Mouse (Mus musculus) hindbrain, embryonic 15.5 days (tissue): ENCODE results near the gene Cyren. TPM values are rescaled to one million over a fixed set of nuclear protein-coding genes. Genes with fewer than 3 reads are reported as not detected.

ENCODE experiments used
- ATAC-seq: fragments of 200-750 bp; cut with Nextera tagmentation; 2 replicates; pipeline ENCODE4 v1.8.0; 2017; ENCODE audit warnings: low read depth, moderate number of reproducible peaks, moderate TSS enrichment; ENCODE audit not compliant: low FRiP score
- H3K27ac ChIP-seq: fragments of 300-500 bp; sonication (generic); replicated peaks from 2 replicates; pipeline ENCODE4 v1.5.1; 2015; ENCODE audit warnings: mild to moderate bottlenecking, inconsistent platforms
- H3K27me3 ChIP-seq: fragments of 300-500 bp; sonication (generic); 2 replicates; pipeline ENCODE4 v1.6.1; 2015; ENCODE audit warnings: control low read depth, inconsistent platforms
- H3K36me3 ChIP-seq: fragments of 300-500 bp; sonication (generic); 2 replicates; pipeline ENCODE4 v1.6.1; 2015; ENCODE audit warnings: control low read depth, inconsistent platforms
- H3K4me1 ChIP-seq: fragments of 300-500 bp; sonication (generic); replicated peaks from 2 replicates; pipeline ENCODE4 v1.6.1; 2015; ENCODE audit warnings: control low read depth, inconsistent platforms
- H3K4me2 ChIP-seq: fragments of 300-500 bp; sonication (generic); 2 replicates; pipeline ENCODE4 v1.6.1; 2015; ENCODE audit warnings: moderate library complexity, mild to moderate bottlenecking, inconsistent platforms
- H3K4me3 ChIP-seq: fragments of 300-500 bp; sonication (generic); 2 replicates; pipeline ENCODE4 v1.5.1; 2015; ENCODE audit warnings: mild to moderate bottlenecking, inconsistent platforms
- H3K9ac ChIP-seq: fragments of 300-500 bp; sonication (generic); 2 replicates; pipeline ENCODE4 v1.6.1; 2015; ENCODE audit warnings: inconsistent platforms
- H3K9me3 ChIP-seq: fragments of 300-500 bp; sonication (generic); 2 replicates; pipeline ENCODE4 v1.6.1; 2016; ENCODE audit warnings: control low read depth, inconsistent platforms
- WGBS: fragments of 180-500 bp; shearing (Covaris S2); methylation state at CpG from one replicate; pipeline ENCODE4 v1.1.7; 2015; 5-methylcytosine and 5-hydroxymethylcytosine counted together
- polyA plus RNA-seq: library from polyadenylated mRNA; unstranded; fragments of >200 nt; fragmentation: Nextera tagmentation; extraction: Ambion mirVana; gene quantifications from 2 replicates; pipeline ENCODE4 v1.2.1, GENCODE M21; 2015

Cyren gene
- polyA plus RNA-seq, 1 experiment from 2014 or later, result 8.9 TPM

DNA sequence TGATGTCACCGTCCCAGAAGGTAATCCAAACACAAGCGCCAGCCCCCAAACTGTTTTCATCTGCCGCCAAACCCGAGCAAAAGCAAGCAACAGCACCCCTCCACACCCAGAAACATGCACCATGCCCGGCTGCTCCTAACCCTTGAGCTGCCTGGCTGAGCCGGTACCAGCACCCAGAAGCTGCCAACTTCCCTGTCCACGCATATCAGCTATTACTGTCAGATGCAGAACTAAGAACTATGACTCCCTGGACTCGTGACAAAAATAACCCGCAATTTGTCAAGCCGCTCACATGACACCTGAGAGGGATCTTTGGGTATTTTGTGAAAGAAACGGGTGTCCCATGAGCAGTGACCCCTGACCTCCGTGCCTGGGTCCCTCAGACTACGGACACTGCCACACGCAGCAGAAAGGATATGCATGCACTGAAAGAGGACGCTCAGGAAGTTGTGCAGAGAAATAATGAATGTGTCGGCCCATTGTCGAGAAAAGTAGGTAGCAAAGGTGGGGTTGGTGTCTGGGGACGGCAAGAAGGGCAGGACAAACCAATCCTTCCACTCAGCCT, 29.9 kb upstream of the Cyren start:
- Histone ChIP-seq H3K4me2 (no peak overlapping the region), H3K4me3 (no peak overlapping the region), H3K9me3 (no peaks in the 10 kb centered on the region), H3K36me3 (peaks cover 32% of the 10 kb centered on the region), H3K4me1 (peaks cover 17% of the 10 kb centered on the region), H3K9ac (no peak overlapping the region), H3K27me3 (no peaks in the 10 kb centered on the region), H3K27ac (no peak overlapping the region)
- ATAC-seq, result no peak
- 91% methylated on average over 18 of the region's 18 CpGs for WGBS

DNA sequence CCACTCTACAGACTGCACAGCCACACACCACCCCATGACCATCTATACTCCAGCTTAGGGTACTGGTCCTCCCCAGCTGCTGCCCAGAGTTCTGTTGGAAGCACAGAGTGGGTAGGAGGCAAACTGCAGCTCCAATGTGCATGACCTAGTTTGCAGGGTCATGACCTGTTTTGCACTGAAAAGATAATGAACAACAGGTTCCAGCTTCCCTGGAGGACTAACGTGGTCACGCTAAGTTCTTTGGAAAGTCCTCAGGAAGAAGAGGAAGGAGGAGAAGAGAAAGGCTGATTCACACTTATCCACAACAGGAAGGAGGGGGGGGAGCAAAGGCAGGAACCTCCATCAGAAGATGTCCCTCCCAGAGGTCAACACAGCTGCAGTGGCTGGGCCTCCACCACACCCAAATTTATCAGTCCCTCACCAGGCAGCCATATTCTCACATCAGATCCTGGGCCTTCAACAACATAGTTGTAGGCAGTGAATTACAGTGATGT, 29.3 kb upstream of the Cyren start:
- no peaks in the 10 kb centered on the region for H3K27me3 ChIP-seq
- peaks cover 32% of the 10 kb centered on the region for H3K36me3 ChIP-seq
- no peak for ATAC-seq
- H3K4me2 ChIP-seq, result no peak overlapping the region
- H3K9me3 ChIP-seq, result no peaks in the 10 kb centered on the region
- H3K4me1 ChIP-seq, result peaks cover 17% of the 10 kb centered on the region
- H3K9ac ChIP-seq, result no peak overlapping the region
- no peak overlapping the region for H3K27ac ChIP-seq
- no peak overlapping the region for H3K4me3 ChIP-seq
- WGBS, result 56% methylated on average over 2 of the region's 2 CpGs

DNA sequence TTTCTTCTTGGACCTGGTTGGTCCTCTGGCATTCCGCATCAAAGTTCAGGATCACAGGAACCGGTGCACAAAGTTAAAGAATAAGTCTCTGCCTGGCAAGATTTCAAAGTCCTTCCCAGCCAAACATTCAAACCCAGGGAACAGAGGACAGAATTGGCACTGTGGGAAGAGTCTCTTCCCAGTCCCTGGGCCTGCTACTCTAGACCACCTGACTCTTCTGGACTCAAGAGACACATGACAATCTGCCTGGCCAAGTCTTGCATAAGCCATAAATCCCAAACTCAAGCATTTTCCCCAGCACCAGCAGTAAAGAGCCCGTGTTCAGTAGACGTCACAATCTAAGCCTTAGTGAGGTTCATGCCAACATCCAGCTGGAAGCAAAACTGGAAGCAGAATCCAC, 28.8 kb upstream of the Cyren start:
- Histone ChIP-seq H3K4me3 (no peak overlapping the region), H3K4me2 (no peak overlapping the region), H3K9me3 (no peaks in the 10 kb centered on the region), H3K27me3 (no peaks in the 10 kb centered on the region), H3K4me1 (peaks cover 21% of the 10 kb centered on the region), H3K9ac (no peak overlapping the region), H3K36me3 (peaks cover 32% of the 10 kb centered on the region), H3K27ac (no peak overlapping the region)
- ATAC-seq, result no peak
- WGBS, result 89% methylated on average over 4 of the region's 4 CpGs

DNA sequence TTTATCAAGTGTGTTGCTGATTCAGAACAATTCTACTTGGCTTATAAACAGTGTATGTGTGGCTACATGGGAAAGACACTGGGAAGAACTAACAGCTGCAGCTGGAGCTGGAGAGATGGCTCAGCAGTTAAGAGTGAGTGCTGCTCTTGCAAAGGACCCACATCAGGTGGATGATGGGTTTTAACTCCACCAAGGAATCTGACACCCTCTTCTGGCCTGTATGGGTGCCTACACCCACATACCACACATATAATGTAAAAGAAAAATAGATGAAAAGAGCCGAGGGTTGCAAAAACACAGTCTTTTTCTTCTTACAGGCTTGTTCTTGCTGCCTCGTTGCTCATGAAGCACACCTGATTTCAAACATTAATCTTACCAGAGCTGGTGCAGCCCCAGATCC, 28.3 kb upstream of the Cyren start:
- WGBS, result 88% methylated on average over 2 of the region's 2 CpGs
- ATAC-seq, result no peak

DNA sequence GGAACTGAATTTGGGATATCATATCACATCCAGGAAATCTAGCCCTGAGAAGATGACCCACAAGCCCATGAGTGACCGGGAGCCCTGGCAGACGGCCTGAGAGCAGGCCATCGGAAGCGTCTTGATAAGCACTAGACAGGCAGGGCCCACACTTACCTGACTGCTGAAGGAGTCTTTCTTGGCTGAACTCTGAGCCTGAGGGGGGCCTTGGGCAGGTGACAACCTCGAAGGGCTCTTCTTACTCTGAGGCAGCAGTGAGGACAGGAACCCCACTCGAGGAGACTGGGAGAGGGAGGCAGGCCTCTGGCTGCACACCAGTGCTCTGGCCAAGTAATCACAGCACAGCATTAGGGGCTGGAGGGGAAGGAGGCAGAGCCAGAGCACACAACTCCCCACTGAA, 26.5 kb upstream of the Cyren start:
- H3K4me3 ChIP-seq, result no peak overlapping the region
- no peak for ATAC-seq
- no peak overlapping the region for H3K27ac ChIP-seq
- 94% methylated on average over 6 of the region's 6 CpGs for WGBS
- H3K9ac ChIP-seq, result no peak overlapping the region
- H3K9me3 ChIP-seq, result no peaks in the 10 kb centered on the region
- no peak overlapping the region for H3K4me2 ChIP-seq
- H3K4me1 ChIP-seq, result peaks cover 14% of the 10 kb centered on the region
- no peaks in the 10 kb centered on the region for H3K27me3 ChIP-seq
- H3K36me3 ChIP-seq, result peaks cover 37% of the 10 kb centered on the region

More for the DNA sequence above, 28.3 kb upstream of the Cyren start:
- peaks cover 22% of the 10 kb centered on the region for H3K4me1 ChIP-seq
- H3K4me3 ChIP-seq, result no peak overlapping the region
- peaks cover 32% of the 10 kb centered on the region for H3K36me3 ChIP-seq
- no peak overlapping the region for H3K27ac ChIP-seq
- H3K4me2 ChIP-seq, result no peak overlapping the region
- H3K27me3 ChIP-seq, result no peaks in the 10 kb centered on the region
- no peak overlapping the region for H3K9ac ChIP-seq
- H3K9me3 ChIP-seq, result no peaks in the 10 kb centered on the region

DNA sequence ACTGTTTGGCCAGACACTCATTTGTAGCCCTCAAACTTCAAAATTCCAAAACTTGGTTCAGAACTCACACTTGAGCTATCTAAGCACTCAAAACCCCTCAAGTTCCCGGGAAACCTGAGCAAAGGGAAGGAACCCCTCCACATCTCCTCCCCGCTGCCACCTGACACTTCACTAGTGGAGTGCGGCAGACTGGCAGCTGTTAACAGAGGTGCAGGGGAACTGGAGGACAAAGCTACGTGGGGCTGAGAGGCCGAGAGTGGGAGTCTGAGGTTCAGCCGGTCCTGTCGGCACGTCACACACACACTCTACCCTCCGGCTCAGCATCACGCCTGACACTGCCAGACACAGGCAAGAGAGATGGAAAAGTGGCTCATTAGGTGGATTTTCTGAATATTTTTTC, 26.0 kb upstream of the Cyren start:
- WGBS, result 93% methylated on average over 10 of the region's 10 CpGs
- H3K4me1 ChIP-seq, result peaks cover 9% of the 10 kb centered on the region; the same call in 1 of the 2 replicates
- no peak for ATAC-seq
- H3K9ac ChIP-seq, result no peak overlapping the region
- H3K27me3 ChIP-seq, result no peaks in the 10 kb centered on the region
- no peak overlapping the region for H3K4me2 ChIP-seq
- no peak overlapping the region for H3K27ac ChIP-seq
- H3K36me3 ChIP-seq, result peaks cover 42% of the 10 kb centered on the region
- no peak overlapping the region for H3K4me3 ChIP-seq
- no peaks in the 10 kb centered on the region for H3K9me3 ChIP-seq

DNA sequence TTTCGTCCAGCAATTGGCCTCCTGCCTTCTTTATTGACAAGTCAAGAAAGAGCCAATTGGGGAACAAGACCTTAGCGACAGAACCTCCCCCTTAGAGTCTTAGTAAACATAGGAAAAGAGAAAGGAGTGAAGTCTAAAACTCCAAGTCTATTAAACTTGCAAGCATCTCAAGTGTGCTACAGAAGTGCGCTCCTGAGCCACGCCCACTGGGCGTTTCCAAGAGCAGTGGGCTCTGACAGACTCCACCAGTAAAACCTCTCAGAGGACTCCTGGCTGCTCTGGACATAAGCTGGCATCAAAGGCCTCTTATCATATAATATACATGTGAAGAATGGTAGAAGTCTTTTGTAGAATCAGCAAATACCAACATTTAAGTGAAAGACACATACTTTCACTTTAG, 25.6 kb upstream of the Cyren start:
- no peaks in the 10 kb centered on the region for H3K27me3 ChIP-seq
- H3K27ac ChIP-seq, result no peak overlapping the region
- no peaks in the 10 kb centered on the region for H3K9me3 ChIP-seq
- H3K4me1 ChIP-seq, result peaks cover 5% of the 10 kb centered on the region; the same call in 1 of the 2 replicates
- 90% methylated on average over 5 of the region's 5 CpGs for WGBS
- peaks cover 42% of the 10 kb centered on the region for H3K36me3 ChIP-seq
- H3K9ac ChIP-seq, result no peak overlapping the region
- H3K4me2 ChIP-seq, result no peak overlapping the region
- ATAC-seq, result no peak
- H3K4me3 ChIP-seq, result no peak overlapping the region

DNA sequence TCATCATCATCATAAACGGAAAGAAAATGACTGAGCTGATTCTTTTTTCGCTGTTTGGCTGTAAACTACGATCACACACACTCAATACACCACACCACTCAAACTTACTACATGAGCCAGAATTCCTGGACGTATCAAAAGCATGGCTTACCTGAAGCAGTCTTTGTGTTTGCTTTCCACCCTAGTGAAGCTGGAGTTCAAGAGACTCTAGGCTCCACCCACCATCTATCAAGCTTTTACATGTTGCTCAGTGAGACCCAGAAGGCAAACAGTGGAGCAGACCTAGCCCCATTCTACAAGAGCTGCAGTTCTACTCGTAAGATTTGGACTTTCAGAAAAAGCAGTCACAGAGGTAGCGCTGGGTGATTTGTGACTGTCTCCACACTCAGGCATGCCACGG, 24.7 kb upstream of the Cyren start:
- Histone ChIP-seq H3K4me3 (no peak overlapping the region), H3K9ac (no peak overlapping the region), H3K9me3 (no peaks in the 10 kb centered on the region), H3K4me1 (0 out of 2 replicates have a peak, but pooled peaks cover 5% of the 10 kb centered on the region), H3K36me3 (peaks cover 46% of the 10 kb centered on the region), H3K27me3 (no peaks in the 10 kb centered on the region), H3K27ac (no peak overlapping the region), H3K4me2 (no peak overlapping the region)
- no peak for ATAC-seq
- 92% methylated on average over 7 of the region's 7 CpGs for WGBS

DNA sequence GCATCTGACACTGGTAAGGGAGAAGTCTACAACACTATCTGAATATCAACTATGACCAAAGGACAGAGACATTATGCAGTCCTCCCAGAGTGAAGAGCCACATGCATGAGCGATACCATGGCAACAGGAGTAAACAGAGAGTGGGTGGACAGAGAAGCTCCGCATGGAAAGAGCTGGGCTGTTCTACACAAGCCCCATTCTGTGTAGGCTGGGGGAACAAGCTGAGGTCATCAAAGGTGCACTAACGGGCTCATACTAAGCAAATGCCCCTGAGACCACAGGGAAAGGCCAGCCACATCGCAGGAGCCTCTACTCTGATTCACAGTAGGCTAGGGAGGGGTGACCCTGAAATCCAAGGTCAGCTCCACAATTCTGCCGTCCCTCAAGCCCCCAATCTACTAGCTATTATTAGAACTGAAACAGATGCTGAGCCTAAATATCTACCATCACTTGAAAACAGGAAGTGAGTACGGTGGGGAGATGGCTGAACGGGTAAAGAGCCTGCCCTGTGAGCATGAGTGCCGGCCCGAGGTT, 24.1 kb upstream of the Cyren start:
- Histone ChIP-seq H3K9me3 (no peaks in the 10 kb centered on the region), H3K36me3 (peaks cover 44% of the 10 kb centered on the region), H3K4me3 (no peak overlapping the region), H3K4me1 (0 out of 2 replicates have a peak, but pooled peaks cover 5% of the 10 kb centered on the region), H3K27me3 (no peaks in the 10 kb centered on the region), H3K27ac (no peak overlapping the region), H3K4me2 (no peak overlapping the region), H3K9ac (no peak overlapping the region)
- 53% methylated on average over 9 of the region's 9 CpGs for WGBS
- ATAC-seq, result no peak; the same call in 1 of the 2 replicates

DNA sequence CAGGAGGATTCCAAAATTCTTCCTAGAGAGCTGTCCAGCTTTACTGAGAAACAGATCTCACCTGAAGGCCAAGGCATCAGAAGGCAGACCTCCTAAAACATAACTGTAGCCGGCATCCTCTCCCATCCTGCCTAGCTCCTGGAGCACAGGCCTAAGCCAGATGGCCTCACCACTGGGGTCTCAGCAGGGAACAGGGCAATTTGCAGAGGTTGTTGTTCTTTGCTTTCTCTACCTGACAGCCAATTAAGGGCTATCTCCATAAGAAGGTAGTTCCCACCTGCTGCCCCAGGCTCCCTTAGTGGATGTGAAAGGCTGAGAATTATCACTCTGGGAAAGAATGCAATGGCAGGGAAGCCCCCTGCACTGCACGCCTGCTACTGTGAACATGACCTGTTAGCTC, 23.1 kb upstream of the Cyren start:
- no peak for ATAC-seq
- Histone ChIP-seq H3K4me1 (0 out of 2 replicates have a peak, but pooled peaks cover 5% of the 10 kb centered on the region), H3K4me3 (no peak overlapping the region), H3K27me3 (no peaks in the 10 kb centered on the region), H3K4me2 (no peak overlapping the region), H3K27ac (no peak overlapping the region), H3K36me3 (peaks cover 41% of the 10 kb centered on the region), H3K9ac (no peak overlapping the region), H3K9me3 (no peaks in the 10 kb centered on the region)
- 69% methylated on average over 2 of the region's 2 CpGs for WGBS

DNA sequence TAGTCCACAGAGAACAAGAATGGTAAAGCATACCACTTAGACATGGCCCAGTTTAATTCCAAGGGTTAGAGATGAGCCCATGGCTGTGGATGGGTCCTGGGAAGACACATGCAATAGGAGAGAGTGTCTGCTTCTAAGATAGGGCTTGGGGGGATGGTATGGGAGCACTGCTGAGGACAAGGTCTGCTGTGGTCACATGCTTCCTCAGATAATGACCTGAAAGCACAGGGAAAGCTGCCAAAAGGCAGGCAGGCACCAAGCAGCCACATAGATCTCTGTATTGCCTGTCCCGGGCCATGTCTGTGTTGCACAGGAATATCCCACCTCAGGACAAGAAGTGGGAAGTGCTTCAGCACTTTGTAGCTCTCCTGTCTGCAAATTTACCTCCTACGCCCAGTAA, 21.3 kb upstream of the Cyren start:
- Histone ChIP-seq H3K4me2 (no peak overlapping the region), H3K27ac (no peak overlapping the region), H3K9me3 (no peaks in the 10 kb centered on the region), H3K9ac (no peak overlapping the region), H3K4me3 (no peak overlapping the region), H3K4me1 (0 out of 2 replicates have a peak, but pooled peaks cover 5% of the 10 kb centered on the region), H3K27me3 (no peaks in the 10 kb centered on the region), H3K36me3 (peaks cover 42% of the 10 kb centered on the region)
- WGBS, result 94% methylated on average over 2 of the region's 2 CpGs
- ATAC-seq, result no peak

DNA sequence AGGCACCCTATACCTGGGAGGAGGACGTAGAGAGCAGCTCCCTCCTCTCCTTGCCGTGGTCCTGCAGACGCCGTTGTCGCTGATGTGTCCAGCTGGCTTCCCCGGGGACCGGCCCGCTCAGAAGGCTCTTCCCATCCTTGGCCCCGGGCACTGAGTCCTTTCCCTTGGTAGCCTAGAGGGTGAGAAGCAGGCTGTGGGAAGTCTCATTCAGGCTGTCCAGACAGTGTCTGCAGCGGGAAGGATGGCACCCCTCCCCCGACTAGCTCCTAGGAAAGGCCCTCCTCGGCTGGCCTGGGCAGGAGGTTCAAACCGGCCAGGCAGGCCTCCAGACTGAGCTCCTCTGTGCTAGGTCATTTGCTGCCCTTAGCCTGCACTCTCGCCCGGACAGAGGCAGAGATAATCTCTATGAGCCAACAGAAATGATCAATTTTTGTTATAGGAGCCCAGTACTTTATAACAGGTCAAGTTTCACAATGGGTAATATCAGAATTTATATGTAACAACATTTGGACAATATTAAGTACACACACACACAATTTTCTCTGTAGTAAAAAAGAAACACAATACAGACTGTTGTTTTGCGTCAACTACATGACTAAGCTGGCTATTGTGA, 18.4 kb upstream of the Cyren start:
- 58% methylated on average over 16 of the region's 16 CpGs for WGBS
- Histone ChIP-seq H3K4me2 (no peak overlapping the region), H3K9me3 (no peaks in the 10 kb centered on the region), H3K4me3 (no peak overlapping the region), H3K27ac (no peak overlapping the region), H3K27me3 (no peaks in the 10 kb centered on the region), H3K4me1 (no peaks in the 10 kb centered on the region), H3K36me3 (peaks cover 47% of the 10 kb centered on the region), H3K9ac (no peak overlapping the region)
- no peak for ATAC-seq
